Mouse (Mus musculus) MEL (cell line): ENCODE measurements around the gene Cage1. TPM values are rescaled to one million over a fixed set of nuclear protein-coding genes. Genes with fewer than 3 reads are reported as not detected.

ENCODE experiments used
- DNase-seq: peaks from one replicate; pipeline ENCODE4 v3.0.0; 2011; ENCODE audit warnings: low read depth, low spot score
- H3K27ac ChIP-seq: 2 replicates; pipeline ENCODE4 v1.5.1; 2012; ENCODE audit warnings: low read depth, mild to moderate bottlenecking, control low read depth, low read length, moderate library complexity; ENCODE audit not compliant: control insufficient read depth
- H3K27me3 ChIP-seq, 2 experiments: fragments of 150-350 bp in 1 of 2; sonication (generic) in 1 of 2; 2 replicates each; pipeline ENCODE4 v1.6.1; 2012; ENCODE audit warnings: low read length in 2 of 2, mild to moderate bottlenecking in 2 of 2, improper control_type of control experiment in 1 of 2, moderate library complexity in 1 of 2; ENCODE audit not compliant: insufficient read depth in 2 of 2, control insufficient read depth in 1 of 2
- H3K36me3 ChIP-seq, 2 experiments: 2 replicates each; pipeline ENCODE4 v1.6.1; 2012 to 2014; ENCODE audit warnings: low read length in 2 of 2, improper control_type of control experiment in 1 of 2, inconsistent platforms in 1 of 2, mild to moderate bottlenecking in 1 of 2; ENCODE audit not compliant: insufficient read depth in 2 of 2, control insufficient read depth in 1 of 2
- H3K4me1 ChIP-seq, 2 experiments: fragments of 150-350 bp in 1 of 2; sonication (generic) in 1 of 2; 2 replicates each; pipeline ENCODE4 v1.6.1; 2012; ENCODE audit warnings: low read length in 2 of 2, improper control_type of control experiment in 1 of 2, mild to moderate bottlenecking in 1 of 2; ENCODE audit not compliant: insufficient read depth in 2 of 2, control insufficient read depth in 1 of 2
- H3K4me3 ChIP-seq, 2 experiments: fragments of 150-350 bp in 1 of 2; sonication (generic) in 1 of 2; 2 replicates each; pipeline ENCODE4 v1.5.1; 2012; ENCODE audit warnings: low read depth in 2 of 2, low read length in 2 of 2, mild to moderate bottlenecking in 2 of 2, moderate library complexity in 2 of 2, control low read depth in 1 of 2, improper control_type of control experiment in 1 of 2; ENCODE audit not compliant: control insufficient read depth in 1 of 2, insufficient read depth in 1 of 2
- H3K79me2 ChIP-seq: 2 replicates; pipeline ENCODE4 v1.6.1; 2012; ENCODE audit warnings: mild to moderate bottlenecking, low read length, moderate library complexity; ENCODE audit not compliant: control insufficient read depth, poor library complexity, insufficient read depth
- H3K9ac ChIP-seq: 2 replicates; pipeline ENCODE4 v1.6.1; 2012; ENCODE audit warnings: low read depth, mild to moderate bottlenecking, control low read depth, low read length, moderate library complexity; ENCODE audit not compliant: control insufficient read depth, poor library complexity, severe bottlenecking
- H3K9me3 ChIP-seq: fragments of 150-350 bp; sonication (generic); replicated peaks from 2 replicates; pipeline ENCODE4 v1.6.1; 2012; ENCODE audit warnings: mild to moderate bottlenecking, low read length, improper control_type of control experiment, moderate library complexity; ENCODE audit not compliant: insufficient read depth
- BHLHE40 ChIP-seq: IDR thresholded peaks from 2 replicates; pipeline ENCODE4 v1.6.1; 2012; ENCODE audit warnings: low read depth, mild to moderate bottlenecking, inconsistent platforms, low read length, improper control_type of control experiment, borderline replicate concordance
- CHD2 ChIP-seq: IDR thresholded peaks from 2 replicates; pipeline ENCODE4 v1.6.1; 2011; ENCODE audit warnings: low read length, improper control_type of control experiment
- CTCF ChIP-seq, 3 experiments: IDR thresholded peaks in 2 of 3; conservative IDR thresholded peaks in 1 of 3; 2 replicates each; pipeline ENCODE4 v1.5.1; 2011 to 2012; ENCODE audit warnings: low read length in 3 of 3, low read depth in 2 of 3, mild to moderate bottlenecking in 2 of 3, improper control_type of control experiment in 1 of 3, inconsistent platforms in 1 of 3, mixed read lengths in 1 of 3, moderate library complexity in 1 of 3; ENCODE audit not compliant: control insufficient read depth in 1 of 3, insufficient read depth in 1 of 3, poor library complexity in 1 of 3, severe bottlenecking in 1 of 3
- ETS1 ChIP-seq: IDR thresholded peaks from 2 replicates; pipeline ENCODE4 v1.6.1; 2012; ENCODE audit warnings: low read depth, mild to moderate bottlenecking, inconsistent platforms, low read length, improper control_type of control experiment, moderate library complexity
- GABPA ChIP-seq: IDR thresholded peaks from 2 replicates; pipeline ENCODE4 v1.6.1; 2012; ENCODE audit warnings: low read depth, mild to moderate bottlenecking, inconsistent platforms, low read length, improper control_type of control experiment, moderate library complexity
- GATA1 ChIP-seq: IDR thresholded peaks from 2 replicates; pipeline ENCODE4 v1.6.1; 2011; ENCODE audit warnings: low read depth, low read length, improper control_type of control experiment
- HCFC1 ChIP-seq: IDR thresholded peaks from 2 replicates; pipeline ENCODE4 v1.6.1; 2012; ENCODE audit warnings: low read depth, mild to moderate bottlenecking, inconsistent platforms, low read length, improper control_type of control experiment, moderate library complexity
- JUND ChIP-seq: IDR thresholded peaks from 2 replicates; pipeline ENCODE4 v1.6.1; 2011; ENCODE audit warnings: low read depth, mild to moderate bottlenecking, improper control_type of control experiment, low read length
- KAT2A ChIP-seq: conservative IDR thresholded peaks from 2 replicates; pipeline ENCODE4 v1.6.1; 2012; ENCODE audit warnings: low read depth, low read length, improper control_type of control experiment, inconsistent platforms
- MAX ChIP-seq: IDR thresholded peaks from 2 replicates; pipeline ENCODE4 v1.6.1; 2011; ENCODE audit warnings: low read length, improper control_type of control experiment
- MAZ ChIP-seq: IDR thresholded peaks from 2 replicates; pipeline ENCODE4 v1.6.1; 2012; ENCODE audit warnings: low read depth, mild to moderate bottlenecking, inconsistent platforms, low read length, improper control_type of control experiment
- MYC ChIP-seq: IDR thresholded peaks from 2 replicates; pipeline ENCODE4 v1.6.1; 2011; ENCODE audit warnings: low read depth, mild to moderate bottlenecking, low read length, improper control_type of control experiment, moderate library complexity
- NELFE ChIP-seq: IDR thresholded peaks from 2 replicates; pipeline ENCODE4 v1.6.1; 2011; ENCODE audit warnings: low read depth, low read length, improper control_type of control experiment
- NRF1 ChIP-seq: IDR thresholded peaks from 2 replicates; pipeline ENCODE4 v1.6.1; 2014; ENCODE audit warnings: low read depth, mild to moderate bottlenecking, inconsistent platforms, low read length, improper control_type of control experiment, moderate library complexity; ENCODE audit not compliant: poor library complexity, insufficient read depth, severe bottlenecking
- POLR2AphosphoS2 ChIP-seq: IDR thresholded peaks from 2 replicates; pipeline ENCODE4 v1.6.1; 2011; ENCODE audit warnings: low read length, improper control_type of control experiment
- POLR2AphosphoS5 ChIP-seq: IDR thresholded peaks from 2 replicates; pipeline ENCODE4 v1.6.1; 2012; ENCODE audit warnings: low read depth, borderline replicate concordance, mild to moderate bottlenecking, inconsistent platforms, low read length, moderate library complexity, mixed read lengths
- RAD21 ChIP-seq: IDR thresholded peaks from 2 replicates; pipeline ENCODE4 v1.6.1; 2011; ENCODE audit warnings: mild to moderate bottlenecking, low read depth, low read length, improper control_type of control experiment
- SIN3A ChIP-seq: IDR thresholded peaks from 2 replicates; pipeline ENCODE4 v1.6.1; 2012; ENCODE audit warnings: low read length, improper control_type of control experiment, inconsistent platforms
- SMC3 ChIP-seq: IDR thresholded peaks from 2 replicates; pipeline ENCODE4 v1.6.1; 2011; ENCODE audit warnings: low read depth, low read length, improper control_type of control experiment
- TAL1 ChIP-seq: IDR thresholded peaks from 2 replicates; pipeline ENCODE4 v1.6.1; 2012; ENCODE audit warnings: mild to moderate bottlenecking, inconsistent platforms, low read length, moderate library complexity, mixed read lengths
- TBP ChIP-seq: IDR thresholded peaks from 2 replicates; pipeline ENCODE4 v1.8.0; 2011; ENCODE audit warnings: low read depth, low read length, improper control_type of control experiment
- UBTF ChIP-seq: IDR thresholded peaks from 2 replicates; pipeline ENCODE4 v1.6.1; 2012; ENCODE audit warnings: low read depth, mild to moderate bottlenecking, inconsistent platforms, low read length, improper control_type of control experiment, moderate library complexity, borderline replicate concordance; ENCODE audit not compliant: insufficient read depth
- USF1 ChIP-seq: IDR thresholded peaks from 2 replicates; pipeline ENCODE4 v1.6.1; 2014; ENCODE audit warnings: low read depth, mild to moderate bottlenecking, inconsistent platforms, low read length, improper control_type of control experiment, moderate library complexity
- USF2 ChIP-seq, 2 experiments: IDR thresholded peaks; 2 replicates each; pipeline ENCODE4 v1.6.1; 2011 to 2012; ENCODE audit warnings: improper control_type of control experiment in 2 of 2, low read length in 2 of 2, borderline replicate concordance in 1 of 2, inconsistent platforms in 1 of 2, low read depth in 1 of 2, mild to moderate bottlenecking in 1 of 2; ENCODE audit not compliant: insufficient read depth in 1 of 2
- ZC3H11A ChIP-seq: IDR thresholded peaks from 2 replicates; pipeline ENCODE4 v1.6.1; 2012; ENCODE audit warnings: low read depth, mild to moderate bottlenecking, inconsistent platforms, low read length, improper control_type of control experiment
- ZNF384 ChIP-seq: IDR thresholded peaks from 2 replicates; pipeline ENCODE4 v1.6.1; 2012; ENCODE audit warnings: low read depth, mild to moderate bottlenecking, inconsistent platforms, low read length, improper control_type of control experiment
- polyA plus RNA-seq, 2 experiments: library from polyadenylated mRNA; stranded (reverse) in 1 of 2; unstranded in 1 of 2; fragments of >175 nt in 1 of 2; fragments of >200 nt in 1 of 2; gene quantifications; 2 replicates each; pipeline versions ENCODE4 v1.2.1 to v1.2.4; 2012; ENCODE audit warnings: low replicate concordance in 2 of 2, low read depth in 1 of 2; ENCODE audit not compliant: insufficient read length in 2 of 2, insufficient read depth in 1 of 2, missing spikeins in 1 of 2
- total RNA-seq: library from RNA; depleted of rRNA; stranded (reverse); fragments of 300-350 nt; gene quantifications from 2 replicates; pipeline ENCODE4 v1.2.3, GENCODE M21; 2012

Gene Cage1
- total and polyA plus RNA-seq, 3 experiments: 0.78 to 1.0 TPM; not detected in 1

DNA sequence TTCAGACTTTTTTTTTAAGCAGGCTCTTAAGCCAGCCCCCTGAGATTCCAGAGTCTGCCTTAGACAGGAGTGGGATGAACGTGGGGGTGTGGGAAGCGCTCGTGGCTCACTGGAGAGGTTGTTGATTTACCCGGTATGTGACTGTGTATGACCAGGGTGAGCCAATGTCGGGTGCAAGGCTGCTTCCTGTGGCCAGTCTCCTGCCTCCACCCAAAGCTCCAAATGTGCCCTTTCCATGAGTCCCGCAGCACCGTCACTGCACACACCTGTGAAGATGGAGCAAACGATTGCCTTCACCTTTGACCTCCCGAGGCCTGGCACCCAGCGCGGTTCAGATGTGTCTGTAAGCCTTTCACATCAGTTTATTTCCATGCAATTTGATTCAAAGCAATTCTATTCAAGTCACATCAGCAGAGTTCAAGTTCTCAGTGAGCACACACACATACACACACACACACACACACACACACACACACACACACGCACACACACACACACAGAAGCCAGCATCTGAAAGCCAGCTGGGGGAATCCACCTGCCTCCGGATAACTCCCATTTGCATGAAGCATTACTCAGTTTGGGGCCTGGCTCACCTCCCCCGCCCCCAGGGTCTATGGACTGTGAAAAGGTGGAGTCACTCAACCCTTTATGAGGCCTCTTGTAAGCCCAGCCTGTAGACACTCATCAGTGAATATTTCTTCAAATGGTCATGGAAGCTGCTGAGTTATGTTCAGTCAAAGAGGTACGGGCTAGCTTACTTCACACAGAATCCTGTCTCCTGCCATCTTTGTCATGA, 70.4 kb downstream of the Cage1 start:
- peaks cover under 1 to 8% of the 10 kb centered on the region in 2 experiments; a peak in 1 of 4 replicates for H3K4me1 ChIP-seq
- no peaks in the 10 kb centered on the region; the same call in 1 of the 2 replicates for H3K79me2 ChIP-seq
- peaks cover 0 to 2% of the 10 kb centered on the region in 2 experiments; a peak in 1 of 4 replicates for H3K36me3 ChIP-seq
- no peak overlapping the region for H3K27ac ChIP-seq
- H3K9me3 ChIP-seq: no peaks in the 10 kb centered on the region
- no peak overlapping the region; the same call in 1 of the 2 replicates for H3K9ac ChIP-seq
- TF ChIP-seq TBP: no peak
- no peak for TF ChIP-seq CTCF (IDR thresholded peaks at IDR 0.05 in 2 of 3, conservative IDR thresholded peaks at IDR 0.05 in 1 of 3; ENCODE audit: control insufficient read depth in 1 of 3, insufficient read depth in 1 of 3, low read depth in 2 of 3, low read length in 3 of 3, poor library complexity in 1 of 3, severe bottlenecking in 1 of 3)
- no peak for TF ChIP-seq USF2 (IDR thresholded peaks at IDR 0.05; ENCODE audit: borderline replicate concordance in 1 of 2, insufficient read depth in 1 of 2, low read depth in 1 of 2, low read length in 2 of 2)
- no peak for TF ChIP-seq MAX
- TF ChIP-seq USF1: no peak
- no peak for TF ChIP-seq UBTF
- TF ChIP-seq ZNF384: no peak
- no peaks in the 10 kb centered on the region for H3K27me3 ChIP-seq
- no peak overlapping the region; a peak in 1 of 4 replicates for H3K4me3 ChIP-seq
- DNase-seq: no peak

DNA sequence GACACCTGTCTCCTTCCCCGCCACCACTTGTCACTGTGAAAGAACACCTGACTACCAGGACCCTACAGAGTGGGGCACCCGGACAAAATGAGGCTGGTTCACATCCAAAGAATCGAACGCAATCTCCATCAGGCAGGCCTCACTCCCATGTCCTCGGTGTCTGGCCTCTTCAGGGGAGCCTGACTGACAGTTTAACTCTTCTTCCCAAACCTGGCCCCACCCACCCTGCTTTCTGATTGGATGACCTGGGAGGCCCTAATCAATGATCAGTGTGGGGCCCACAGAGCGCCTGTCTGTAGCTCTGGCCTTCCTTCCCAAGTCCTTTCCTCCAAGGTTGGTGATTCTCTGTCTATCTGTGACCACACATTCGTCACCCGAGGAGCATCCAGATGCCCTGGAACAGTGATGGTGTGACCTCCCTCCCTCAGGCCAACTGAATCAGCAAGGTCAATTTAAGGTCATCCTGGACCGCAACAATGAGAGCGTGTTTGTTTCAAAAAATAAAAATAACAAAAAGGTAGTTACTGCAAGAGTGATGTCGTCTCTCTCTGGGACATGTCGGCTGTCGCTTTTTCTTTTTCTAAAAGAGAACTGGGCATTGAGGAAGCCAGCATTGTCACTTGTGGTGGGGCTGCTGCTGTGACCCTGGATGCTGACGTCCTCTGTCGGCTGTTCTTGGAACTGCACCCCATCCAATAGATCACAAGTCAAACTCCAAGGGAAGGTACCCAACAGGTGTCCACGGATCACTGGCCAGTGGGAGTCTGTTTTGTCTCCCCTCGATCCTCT, 71.5 kb downstream of the Cage1 start:
- Histone ChIP-seq H3K27ac (peak overlapping the region; percentile 89), H3K4me3 (peak overlapping the region; percentile 62 to 83), H3K4me1 (peaks cover 7 to 16% of the 10 kb centered on the region in 2 experiments; a peak in 3 of 4 replicates), H3K36me3 (peaks cover 0 to 7% of the 10 kb centered on the region in 2 experiments; a peak in 2 of 4 replicates), H3K9ac (peak overlapping the region; percentile 73), H3K27me3 (no peaks in the 10 kb centered on the region), H3K79me2 (no peaks in the 10 kb centered on the region; the same call in 1 of the 2 replicates), H3K9me3 (no peaks in the 10 kb centered on the region)
- DNase-seq: peak; percentile 95
- no peak for TF ChIP-seq ZNF384
- TF ChIP-seq UBTF: no peak
- no peak; the same call in none of the 2 replicates for TF ChIP-seq SIN3A
- no peak for TF ChIP-seq KAT2A
- no peak for TF ChIP-seq BHLHE40
- no peak for TF ChIP-seq NRF1
- peak; percentile 39; the same call in 1 of the 2 replicates for TF ChIP-seq MAZ
- TF ChIP-seq NELFE: peak; percentile 94
- peak; percentile 73 for TF ChIP-seq HCFC1
- peak; percentile 34; the same call in 1 of the 2 replicates for TF ChIP-seq ETS1
- TF ChIP-seq SMC3: peak; percentile 86
- TF ChIP-seq MYC: 0 out of 2 replicates have a peak, but pooled peaks have one; percentile 17
- no peak for TF ChIP-seq GABPA
- TF ChIP-seq MAX: peak; percentile 85
- 0 out of 2 replicates have a peak, but pooled peaks have one; percentile 20 for TF ChIP-seq TAL1
- no peak for TF ChIP-seq POLR2AphosphoS5
- peak; percentile 88 to 100 (median 89) for TF ChIP-seq CTCF (IDR thresholded peaks at IDR 0.05 in 2 of 3, conservative IDR thresholded peaks at IDR 0.05 in 1 of 3; ENCODE audit: control insufficient read depth in 1 of 3, insufficient read depth in 1 of 3, low read depth in 2 of 3, low read length in 3 of 3, poor library complexity in 1 of 3, severe bottlenecking in 1 of 3)
- TF ChIP-seq USF2 (IDR thresholded peaks at IDR 0.05; ENCODE audit: borderline replicate concordance in 1 of 2, insufficient read depth in 1 of 2, low read depth in 1 of 2, low read length in 2 of 2): no peak
- TF ChIP-seq GATA1: peak; percentile 24; the same call in 1 of the 2 replicates
- no peak for TF ChIP-seq CHD2
- TF ChIP-seq JUND: no peak
- TF ChIP-seq POLR2AphosphoS2: peak; percentile 66
- peak; percentile 85 for TF ChIP-seq RAD21
- peak; percentile 88 for TF ChIP-seq ZC3H11A
